Mouse (Mus musculus) spleen, postnatal 4 days (tissue): ENCODE results near the gene Ino80d.
A peak's percentile ranks its signal among the peaks of the same experiment; 100 is the strongest.

Experiments
- DNase-seq, 2 experiments: peaks; one replicate each; pipeline ENCODE4 v3.0.0; 2022; ENCODE audit warnings: low spot score in 2 of 2

Gene Ino80d

GRCm38 (mm10) chr1:62914495-62914894, 200.0 kb downstream of the Ino80d start:
- DNase-seq = no peak

- DNase-seq = no peak
These were observed 203.0 kb downstream of the Ino80d start for GRCm38 (mm10) chr1:62911426-62911825.

GRCm38 (mm10) chr1:62909126-62909525, 205.3 kb downstream of the Ino80d start:
- no peak for DNase-seq

GRCm38 (mm10) chr1:62908508-62908907, 206.0 kb downstream of the Ino80d start:
- DNase-seq = peak in 1 of 2 experiments; percentile 43
